Mouse (Mus musculus) myocyte (in vitro differentiated cells): ENCODE measurements at regions not wholly inside any gene's neighbourhood (a gene's known extent, or its start where the extent isn't known, plus 50 kb on each side); places are given as distances from the start of the nearest gene placed in this dataset.

Source experiments
- H3K27me3 ChIP-seq: one replicate; pipeline ENCODE4 v1.6.1; 2011; ENCODE audit not compliant: control insufficient read depth, insufficient read depth, insufficient read length
- H3K36me3 ChIP-seq: one replicate; pipeline ENCODE4 v1.6.1; 2011; ENCODE audit not compliant: control insufficient read depth, insufficient read depth
- H3K4me2 ChIP-seq: one replicate; pipeline ENCODE4 v1.6.1; 2011; ENCODE audit warnings: low read depth, control low read depth
- H3K4me3 ChIP-seq: one replicate; pipeline ENCODE4 v1.5.1; 2011; ENCODE audit warnings: mild to moderate bottlenecking, control low read depth, moderate library complexity
- H3K79me2 ChIP-seq: one replicate; pipeline ENCODE4 v1.6.1; 2011; ENCODE audit not compliant: control insufficient read depth, insufficient read depth
- H3ac ChIP-seq: one replicate; pipeline ENCODE4 v1.6.1; 2011; ENCODE audit not compliant: control insufficient read depth, insufficient read length
- CEBPB ChIP-seq: IDR thresholded peaks from 2 replicates; pipeline ENCODE4 v1.6.1; 2011; ENCODE audit warnings: mild to moderate bottlenecking, moderate library complexity; ENCODE audit not compliant: poor library complexity, insufficient read depth, severe bottlenecking
- E2F4 ChIP-seq: IDR thresholded peaks from one replicate; pipeline ENCODE4 v1.6.1; 2011; ENCODE audit warnings: mild to moderate bottlenecking, control low read depth, moderate library complexity; ENCODE audit not compliant: insufficient read depth
- MAX ChIP-seq: IDR thresholded peaks from one replicate; pipeline ENCODE4 v1.6.1; 2011; ENCODE audit warnings: low read depth, mild to moderate bottlenecking, control low read depth
- MYOD1 ChIP-seq, 3 experiments: IDR thresholded peaks; one replicate each; pipeline ENCODE4 v1.6.1; 2011; ENCODE audit warnings: control low read depth in 2 of 3, low read depth in 2 of 3, mild to moderate bottlenecking in 2 of 3, moderate library complexity in 1 of 3; ENCODE audit not compliant: insufficient read length in 2 of 3, control insufficient read depth in 1 of 3
- MYOG ChIP-seq, 3 experiments: IDR thresholded peaks; one replicate each; pipeline ENCODE4 v1.6.1; 2011; ENCODE audit warnings: control low read depth in 2 of 3, low read depth in 2 of 3, mild to moderate bottlenecking in 2 of 3; ENCODE audit not compliant: insufficient read length in 2 of 3, control insufficient read depth in 1 of 3, insufficient read depth in 1 of 3
- POLR2A ChIP-seq: IDR thresholded peaks from one replicate; pipeline ENCODE4 v1.6.1; 2011; ENCODE audit warnings: low read depth, mild to moderate bottlenecking, control low read depth, moderate library complexity; ENCODE audit not compliant: insufficient read length
- POLR2AphosphoS2 ChIP-seq: IDR thresholded peaks from one replicate; pipeline ENCODE4 v1.6.1; 2011; ENCODE audit warnings: low read depth, control low read depth; ENCODE audit not compliant: insufficient read length
- REST ChIP-seq: IDR thresholded peaks from one replicate; pipeline ENCODE4 v1.6.1; 2011; ENCODE audit warnings: mild to moderate bottlenecking, control low read depth, moderate library complexity; ENCODE audit not compliant: insufficient read depth, insufficient read length
- SRF ChIP-seq: IDR thresholded peaks from one replicate; pipeline ENCODE4 v1.6.1; 2011; ENCODE audit warnings: low read depth; ENCODE audit not compliant: control insufficient read depth, insufficient read length
- TCF12 ChIP-seq: IDR thresholded peaks from one replicate; pipeline ENCODE4 v1.6.1; 2011; ENCODE audit warnings: mild to moderate bottlenecking, control low read depth; ENCODE audit not compliant: poor library complexity, insufficient read depth, severe bottlenecking
- TCF3 ChIP-seq: IDR thresholded peaks from one replicate; pipeline ENCODE4 v1.6.1; 2011; ENCODE audit warnings: low read depth, control low read depth; ENCODE audit not compliant: insufficient read length
- USF1 ChIP-seq: IDR thresholded peaks from one replicate; pipeline ENCODE4 v1.6.1; 2011; ENCODE audit warnings: low read depth, mild to moderate bottlenecking, control low read depth, moderate library complexity

- H3ac ChIP-seq = no peak overlapping the region
- TF ChIP-seq MAX = no peak
- no peak for TF ChIP-seq REST
- no peak for TF ChIP-seq MYOG (IDR thresholded peaks at IDR 0.05; ENCODE audit: control insufficient read depth in 1 of 3, insufficient read depth in 1 of 3, insufficient read length in 2 of 3, low read depth in 2 of 3)
- no peak for TF ChIP-seq POLR2AphosphoS2
- TF ChIP-seq E2F4 = no peak
- no peak for TF ChIP-seq CEBPB
- TF ChIP-seq USF1 = no peak
- no peak for TF ChIP-seq TCF3
- TF ChIP-seq MYOD1 (IDR thresholded peaks at IDR 0.05; ENCODE audit: control insufficient read depth in 1 of 3, insufficient read length in 2 of 3, low read depth in 2 of 3) = no peak
- no peak for TF ChIP-seq POLR2A
- TF ChIP-seq SRF = no peak
- TF ChIP-seq TCF12 = no peak
- no peak overlapping the region for H3K4me2 ChIP-seq
- no peak overlapping the region for H3K4me3 ChIP-seq
- H3K79me2 ChIP-seq = no peaks in the 10 kb centered on the region
- H3K36me3 ChIP-seq = no peaks in the 10 kb centered on the region
- H3K27me3 ChIP-seq = no peaks in the 10 kb centered on the region
Measured at GRCm38 (mm10) chr17:83158652-83159051, 56.4 kb upstream of the Pkdcc start.

GRCm38 (mm10) chr17:83159634-83160033 is 55.5 kb upstream of the Pkdcc start:
- TF ChIP-seq CEBPB (no peak), REST (no peak), E2F4 (no peak), MYOG (IDR thresholded peaks at IDR 0.05; ENCODE audit: control insufficient read depth in 1 of 3, insufficient read depth in 1 of 3, insufficient read length in 2 of 3, low read depth in 2 of 3) (no peak), TCF12 (no peak), USF1 (no peak), TCF3 (no peak), POLR2A (no peak), MYOD1 (IDR thresholded peaks at IDR 0.05; ENCODE audit: control insufficient read depth in 1 of 3, insufficient read length in 2 of 3, low read depth in 2 of 3) (no peak), MAX (no peak), POLR2AphosphoS2 (no peak), SRF (no peak)
- no peaks in the 10 kb centered on the region for H3K79me2 ChIP-seq
- no peaks in the 10 kb centered on the region for H3K36me3 ChIP-seq
- H3ac ChIP-seq = no peak overlapping the region
- H3K4me3 ChIP-seq = no peak overlapping the region
- H3K27me3 ChIP-seq = no peaks in the 10 kb centered on the region
- no peak overlapping the region for H3K4me2 ChIP-seq

- Histone ChIP-seq H3ac (no peak overlapping the region), H3K36me3 (no peaks in the 10 kb centered on the region), H3K79me2 (no peaks in the 10 kb centered on the region), H3K27me3 (no peaks in the 10 kb centered on the region), H3K4me3 (no peak overlapping the region), H3K4me2 (no peak overlapping the region)
- TF ChIP-seq E2F4 = no peak
Measured at GRCm38 (mm10) chr17:83160296-83160695, 54.8 kb upstream of the Pkdcc start.

GRCm38 (mm10) chr17:83161731-83162130 is 53.4 kb upstream of the Pkdcc start:
- H3K27me3 ChIP-seq = no peaks in the 10 kb centered on the region
- no peak overlapping the region for H3K4me2 ChIP-seq
- no peak overlapping the region for H3K4me3 ChIP-seq
- no peaks in the 10 kb centered on the region for H3K36me3 ChIP-seq
- H3ac ChIP-seq = no peak overlapping the region
- TF ChIP-seq POLR2A = no peak
- H3K79me2 ChIP-seq = no peaks in the 10 kb centered on the region

- no peak overlapping the region for H3K4me2 ChIP-seq
- no peak overlapping the region for H3K4me3 ChIP-seq
- no peaks in the 10 kb centered on the region for H3K79me2 ChIP-seq
- no peak overlapping the region for H3ac ChIP-seq
- TF ChIP-seq TCF12 (no peak), REST (no peak)
- no peaks in the 10 kb centered on the region for H3K27me3 ChIP-seq
- H3K36me3 ChIP-seq = no peaks in the 10 kb centered on the region
Measured at GRCm38 (mm10) chr17:83163952-83164560, 51.0 kb upstream of the Pkdcc start.

GRCm38 (mm10) chr17:83164728-83165127 is 50.4 kb upstream of the Pkdcc start:
- Histone ChIP-seq H3K79me2 (no peaks in the 10 kb centered on the region), H3ac (no peak overlapping the region), H3K4me2 (no peak overlapping the region), H3K36me3 (no peaks in the 10 kb centered on the region), H3K27me3 (no peaks in the 10 kb centered on the region), H3K4me3 (no peak overlapping the region)
- TF ChIP-seq MAX (no peak), TCF3 (no peak), TCF12 (no peak), MYOG (IDR thresholded peaks at IDR 0.05; ENCODE audit: control insufficient read depth in 1 of 3, insufficient read depth in 1 of 3, insufficient read length in 2 of 3, low read depth in 2 of 3) (no peak), SRF (no peak), MYOD1 (IDR thresholded peaks at IDR 0.05; ENCODE audit: control insufficient read depth in 1 of 3, insufficient read length in 2 of 3, low read depth in 2 of 3) (no peak), POLR2A (no peak), E2F4 (no peak), USF1 (no peak), CEBPB (no peak), POLR2AphosphoS2 (no peak), REST (no peak)
